Mouse (Mus musculus) embryonic facial prominence, embryonic 14.5 days (tissue): ENCODE measurements around the gene Pitpnc1. TPM values are rescaled to one million over a fixed set of nuclear protein-coding genes. Genes with fewer than 3 reads are reported as not detected.

Source experiments
- ATAC-seq: fragments of 200-750 bp; cut with Nextera tagmentation; 2 replicates; pipeline ENCODE4 v1.8.0; 2017; ENCODE audit warnings: low read depth, moderate number of reproducible peaks, moderate TSS enrichment
- DNase-seq: peaks from one replicate; pipeline ENCODE4 v3.0.0-alpha.2; 2015; ENCODE audit warnings: low spot score
- H3K27ac ChIP-seq: fragments of 300-500 bp; sonication (generic); replicated peaks from 2 replicates; pipeline ENCODE4 v1.5.1; 2014; ENCODE audit warnings: low read depth, mild to moderate bottlenecking, low read length, moderate library complexity
- H3K27me3 ChIP-seq: fragments of 300-500 bp; sonication (generic); replicated peaks from 2 replicates; pipeline ENCODE4 v1.6.1; 2014; ENCODE audit warnings: low read length; ENCODE audit not compliant: control insufficient read depth, insufficient read depth
- H3K36me3 ChIP-seq: fragments of 300-500 bp; sonication (generic); 2 replicates; pipeline ENCODE4 v1.6.1; 2014; ENCODE audit warnings: low read length, mixed read lengths; ENCODE audit not compliant: control insufficient read depth, insufficient read depth
- H3K4me1 ChIP-seq: fragments of 300-500 bp; sonication (generic); 2 replicates; pipeline ENCODE4 v1.6.1; 2014; ENCODE audit warnings: antibody characterized with exemption, low read length; ENCODE audit not compliant: control insufficient read depth, insufficient read depth
- H3K4me2 ChIP-seq: fragments of 300-500 bp; sonication (generic); 2 replicates; pipeline ENCODE4 v1.6.1; 2014; ENCODE audit warnings: low read depth, mild to moderate bottlenecking, low read length, moderate library complexity, mixed read lengths
- H3K4me3 ChIP-seq: fragments of 300-500 bp; sonication (generic); 2 replicates; pipeline ENCODE4 v1.5.1; 2014; ENCODE audit warnings: low read depth, mild to moderate bottlenecking, low read length
- H3K9ac ChIP-seq: fragments of 300-500 bp; sonication (generic); 2 replicates; pipeline ENCODE4 v1.6.1; 2014; ENCODE audit warnings: low read depth, mild to moderate bottlenecking, low read length, moderate library complexity, mixed read lengths
- H3K9me3 ChIP-seq: fragments of 300-500 bp; sonication (generic); 2 replicates; pipeline ENCODE4 v1.6.1; 2016; ENCODE audit warnings: low read length; ENCODE audit not compliant: control insufficient read depth
- WGBS: fragments of 180-500 bp; shearing (Covaris S2); extraction: QIAGEN DNeasy Blood & Tissue Kit; methylation state at CpG from one replicate; pipeline ENCODE4 v1.1.7; 2014; 5-methylcytosine and 5-hydroxymethylcytosine counted together
- polyA plus RNA-seq: library from polyadenylated mRNA; unstranded; fragments of >200 nt; fragmentation: Nextera tagmentation; extraction: Ambion mirVana; gene quantifications from 2 replicates; pipeline ENCODE4 v1.2.1, GENCODE M21; 2014

Gene Pitpnc1
- polyA plus RNA-seq, 1 experiment from 2014 or later: 20.6 TPM

DNA sequence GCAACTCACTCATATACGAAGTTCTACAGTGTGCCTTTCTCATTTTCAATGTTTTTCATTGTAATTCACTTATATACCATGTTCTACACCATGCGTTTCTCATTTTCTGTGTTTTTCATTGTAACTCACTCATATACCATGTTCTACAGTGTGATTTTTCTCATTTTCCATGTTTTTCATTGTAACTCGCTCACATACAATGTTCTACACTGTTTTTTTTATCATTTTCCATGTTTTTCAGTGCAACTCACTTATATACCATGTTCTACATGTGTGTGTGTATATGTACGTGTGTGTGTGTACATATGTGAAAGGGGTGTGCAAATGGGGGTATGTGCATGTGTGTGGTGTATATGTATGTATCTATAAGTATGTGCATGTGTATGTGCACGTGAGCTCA is 271.2 kb downstream of the Pitpnc1 start:
- 81% methylated on average over 5 of the region's 5 CpGs for WGBS

DNA sequence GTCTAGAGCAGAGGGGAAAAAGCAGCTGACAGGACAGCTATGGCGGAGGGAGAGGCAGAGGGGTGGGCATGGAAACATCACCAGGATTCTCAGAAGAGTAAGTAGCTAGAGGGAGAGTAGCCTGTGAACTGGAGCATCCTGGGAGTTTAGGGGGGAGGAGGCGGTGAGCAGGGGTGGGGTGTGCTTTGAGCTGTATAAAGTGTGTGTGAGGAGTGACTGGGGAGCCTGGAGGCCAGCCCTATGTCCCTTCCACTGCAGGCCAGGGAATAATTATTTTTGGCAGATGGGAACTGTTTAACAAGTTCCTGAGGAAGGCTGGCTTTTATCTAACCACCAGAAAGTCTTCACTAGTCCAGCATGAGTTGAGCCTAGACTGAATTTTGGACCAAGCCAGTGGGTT is 275.2 kb downstream of the Pitpnc1 start:
- Histone ChIP-seq H3K36me3 (no peaks in the 10 kb centered on the region), H3K27ac (no peak overlapping the region), H3K27me3 (no peaks in the 10 kb centered on the region), H3K9ac (no peak overlapping the region), H3K9me3 (no peaks in the 10 kb centered on the region), H3K4me3 (no peak overlapping the region), H3K4me2 (no peak overlapping the region), H3K4me1 (no peaks in the 10 kb centered on the region)
- ATAC-seq (no peak), DNase-seq (no peak)
- 38% methylated on average over 2 of the region's 2 CpGs for WGBS

More for the DNA sequence above, 271.2 kb downstream of the Pitpnc1 start:
- no peaks in the 10 kb centered on the region for H3K36me3 ChIP-seq
- ATAC-seq (no peak), DNase-seq (no peak)
- H3K9ac ChIP-seq: no peak overlapping the region
- H3K27ac ChIP-seq: no peak overlapping the region
- no peak overlapping the region for H3K4me3 ChIP-seq
- no peak overlapping the region for H3K4me2 ChIP-seq
- H3K27me3 ChIP-seq: no peaks in the 10 kb centered on the region
- no peaks in the 10 kb centered on the region for H3K4me1 ChIP-seq
- no peaks in the 10 kb centered on the region for H3K9me3 ChIP-seq

DNA sequence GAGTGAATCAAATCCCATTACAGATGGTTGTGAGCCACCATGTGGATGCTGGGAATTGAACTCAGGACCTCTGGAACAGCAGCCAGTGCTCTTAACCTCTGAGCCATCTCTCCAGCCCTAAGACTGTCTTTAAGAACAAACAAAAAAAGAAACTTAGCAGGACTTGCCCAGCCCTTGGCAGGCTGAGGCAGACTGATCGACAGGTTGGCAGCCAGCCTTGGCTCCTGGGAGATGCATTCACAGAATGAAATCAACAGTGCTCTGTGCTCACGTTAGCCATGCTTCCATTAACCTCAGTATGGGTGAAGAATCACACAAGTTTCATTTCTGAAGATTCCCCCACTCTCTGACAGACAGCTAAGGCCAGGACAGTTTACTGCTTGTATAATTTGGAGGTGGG is 280.1 kb downstream of the Pitpnc1 start:
- H3K4me1 ChIP-seq: peaks cover 5% of the 10 kb centered on the region
- H3K4me3 ChIP-seq: no peak overlapping the region
- DNase-seq (peak; percentile 10), ATAC-seq (no peak)
- no peak overlapping the region for H3K4me2 ChIP-seq
- 55% methylated on average over 2 of the region's 2 CpGs for WGBS
- H3K9me3 ChIP-seq: no peaks in the 10 kb centered on the region
- peaks cover 10% of the 10 kb centered on the region for H3K36me3 ChIP-seq
- no peak overlapping the region for H3K9ac ChIP-seq
- no peaks in the 10 kb centered on the region for H3K27me3 ChIP-seq
- H3K27ac ChIP-seq: no peak overlapping the region

DNA sequence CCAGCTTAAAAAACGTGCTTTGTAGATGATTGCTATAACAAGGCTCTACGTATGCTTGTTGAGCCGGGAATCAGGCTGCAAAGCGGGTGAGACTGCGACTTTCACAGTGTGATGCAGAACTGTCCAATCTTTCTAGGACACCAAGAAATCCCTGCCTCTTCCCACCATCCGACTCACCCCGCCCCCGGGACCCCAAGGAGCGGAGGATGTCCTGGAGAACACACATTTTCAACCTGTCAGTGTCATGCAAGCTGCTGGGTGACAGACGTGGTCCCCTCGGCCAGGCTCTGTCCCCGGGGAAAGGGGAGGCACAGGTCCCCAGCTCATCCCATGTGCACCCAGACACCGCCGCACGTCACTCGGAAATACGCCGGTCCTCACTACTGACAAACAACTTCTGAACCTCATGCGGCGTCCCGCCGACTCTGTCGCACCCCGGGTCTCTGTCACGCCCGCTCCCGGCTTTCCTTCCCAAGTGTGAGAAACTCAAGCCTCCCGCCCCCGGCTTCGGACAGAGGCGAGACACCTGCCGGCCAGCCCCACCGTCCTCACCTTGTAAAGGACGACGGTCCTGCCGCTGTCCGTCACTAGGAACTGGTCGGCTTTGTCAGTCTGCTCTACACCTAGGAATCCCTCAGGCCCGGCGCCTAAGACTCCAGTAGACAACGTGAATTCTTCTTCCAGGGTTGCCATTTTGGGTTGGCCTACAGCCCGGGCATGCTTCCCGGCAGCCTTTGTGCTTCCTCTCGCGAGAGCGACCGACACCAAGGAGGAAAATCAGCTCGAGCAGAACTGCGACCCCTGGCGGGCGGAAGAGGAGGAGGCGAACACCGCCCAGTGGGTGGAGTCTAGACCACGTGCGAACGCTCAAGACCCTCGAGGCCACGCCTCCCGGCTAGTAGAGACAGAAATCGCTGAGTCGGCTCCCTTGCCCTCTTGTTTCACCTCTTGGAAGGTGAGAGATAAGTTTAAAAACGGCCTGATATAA is 281.6 kb downstream of the Pitpnc1 start, which contains the start of gene Nol11:
Gene Nol11 (minus strand): TSS at position 817 of the 988 bp plus-strand sequence.
- no peaks in the 10 kb centered on the region for H3K9me3 ChIP-seq
- ATAC-seq (peak; percentile 97), DNase-seq (peak; percentile 98)
- peaks cover 24% of the 10 kb centered on the region for H3K36me3 ChIP-seq
- H3K4me3 ChIP-seq: peak within 1 kb of the TSS; percentile 89
- no peaks in the 10 kb centered on the region for H3K27me3 ChIP-seq
- peak within 1 kb of the TSS; percentile 80 for H3K4me2 ChIP-seq
- peak within 1 kb of the TSS; percentile 93 for H3K9ac ChIP-seq
- peak within 1 kb of the TSS; percentile 63; the same call in 1 of the 2 replicates for H3K27ac ChIP-seq
- peaks cover 5% of the 10 kb centered on the region for H3K4me1 ChIP-seq
- WGBS: under 1% methylated on average over 54 of the region's 62 CpGs

DNA sequence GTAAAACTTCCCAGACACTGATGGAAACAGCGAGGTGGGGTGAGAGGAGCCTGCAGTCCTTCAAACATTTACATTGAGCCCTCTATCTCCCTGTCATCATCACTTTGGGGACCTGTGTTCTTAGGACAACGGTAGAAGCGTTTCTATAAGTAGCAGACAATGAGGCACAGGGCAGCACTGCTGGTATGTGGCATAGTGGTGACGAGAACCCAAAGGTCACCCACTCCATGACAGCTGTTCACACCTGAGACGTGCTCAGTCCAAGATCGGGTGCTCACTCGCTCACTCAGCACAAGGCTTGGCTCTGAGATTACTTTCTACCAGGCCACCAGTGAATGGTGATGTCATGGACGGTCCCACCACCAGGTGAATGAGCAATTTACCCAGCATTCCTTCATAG is 286.7 kb downstream of the Pitpnc1 start:
- Histone ChIP-seq H3K36me3 (peaks cover 66% of the 10 kb centered on the region), H3K27me3 (no peaks in the 10 kb centered on the region), H3K9me3 (no peaks in the 10 kb centered on the region), H3K27ac (no peak overlapping the region), H3K4me1 (peaks cover 5% of the 10 kb centered on the region), H3K4me2 (no peak overlapping the region), H3K9ac (no peak overlapping the region), H3K4me3 (no peak overlapping the region)
- DNase-seq (no peak), ATAC-seq (no peak)
- WGBS: 84% methylated on average over 8 of the region's 8 CpGs

DNA sequence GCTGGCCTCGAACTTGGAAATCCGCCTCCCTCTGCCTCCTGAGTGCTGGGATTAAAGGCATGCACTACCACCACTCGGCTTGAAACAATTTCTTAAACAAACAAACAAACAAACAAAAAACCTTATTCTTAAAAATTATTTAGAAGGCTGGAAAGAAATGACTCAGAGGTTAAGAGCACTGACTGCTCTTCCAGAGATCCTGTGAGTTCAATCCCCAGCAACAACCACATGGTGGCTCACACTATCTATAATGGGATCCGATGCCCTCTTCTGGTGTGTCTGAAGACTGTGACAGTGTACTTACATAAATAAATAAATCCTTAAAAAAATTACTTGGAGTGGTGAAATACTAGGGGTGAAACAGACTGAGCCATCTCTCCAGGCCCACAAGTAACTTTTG is 309.3 kb downstream of the Pitpnc1 start:
- ATAC-seq (no peak), DNase-seq (no peak)
- WGBS: 75% methylated on average over 4 of the region's 4 CpGs

DNA sequence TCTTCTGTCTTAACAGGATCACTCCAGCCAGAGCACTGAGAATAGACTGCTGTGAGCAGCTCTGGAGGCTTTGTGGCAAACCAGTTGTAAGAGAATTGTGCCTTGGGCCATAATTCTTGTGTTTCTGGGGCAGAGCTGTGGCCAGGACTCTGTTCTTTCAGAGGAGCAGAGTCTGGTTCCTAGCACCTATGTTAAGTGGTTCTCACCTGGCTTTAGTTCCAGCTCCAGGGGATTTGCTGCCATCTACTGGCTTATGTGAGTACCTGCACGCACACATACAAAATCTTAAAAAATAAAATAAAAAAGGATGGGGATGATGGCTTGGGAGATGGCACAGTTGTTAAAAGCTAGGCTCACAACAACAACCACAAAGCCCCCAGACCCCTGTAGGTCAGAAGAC is 311.5 kb downstream of the Pitpnc1 start:
- 30% methylated on average over 1 of the region's 1 CpGs for WGBS
- Histone ChIP-seq H3K36me3 (no peaks in the 10 kb centered on the region), H3K4me1 (no peaks in the 10 kb centered on the region), H3K4me3 (no peak overlapping the region), H3K9ac (no peak overlapping the region), H3K4me2 (no peak overlapping the region), H3K27ac (no peak overlapping the region), H3K9me3 (no peaks in the 10 kb centered on the region), H3K27me3 (no peaks in the 10 kb centered on the region)
- no peak for ATAC-seq
- no peak for DNase-seq

More for the DNA sequence above, 309.3 kb downstream of the Pitpnc1 start:
- Histone ChIP-seq H3K4me2 (no peak overlapping the region), H3K9ac (no peak overlapping the region), H3K36me3 (peaks cover 8% of the 10 kb centered on the region), H3K4me1 (no peaks in the 10 kb centered on the region), H3K27ac (no peak overlapping the region), H3K4me3 (no peak overlapping the region), H3K9me3 (no peaks in the 10 kb centered on the region), H3K27me3 (no peaks in the 10 kb centered on the region)
